Mouse (Mus musculus): ENCODE data around the gene Ackr4. TPM values are rescaled to one million over a fixed set of nuclear protein-coding genes. Genes with fewer than 3 reads are reported as not detected.

Gene Ackr4
- 0.31 and 0.38 TPM in 2 replicates for polyA plus RNA-seq (2014; fragmentation: Nextera tagmentation; extraction: Ambion mirVana)

- Histone ChIP-seq H3K4me1 (replicated peaks; ENCODE audit: control insufficient read depth, insufficient read depth, low read length) (no peaks in the 10 kb centered on the region), H3K9me3 (ENCODE audit: control insufficient read depth, low read length) (no peaks in the 10 kb centered on the region), H3K36me3 (ENCODE audit: control insufficient read depth, insufficient read depth, low read length) (no peaks in the 10 kb centered on the region), H3K4me2 (replicated peaks; ENCODE audit: low read depth, low read length) (no peak within 1 kb of the TSS), H3K27me3 (ENCODE audit: control insufficient read depth, insufficient read depth, low read length) (no peaks in the 10 kb centered on the region), H3K4me3 (ENCODE audit: low read depth, low read length) (no peak within 1 kb of the TSS), H3K9ac (ENCODE audit: low read depth, low read length) (no peak within 1 kb of the TSS), H3K27ac (ENCODE audit: low read depth, low read length) (no peak within 1 kb of the TSS)
- 71% methylated on average over 3 of the region's 3 CpGs for WGBS
- no peak for DNase-seq (ENCODE audit: low spot score)
- ATAC-seq (ENCODE audit: low FRiP score) = no peak
Measured at GRCm38 (mm10) chr9:104126833-104127232, at the start of gene Ackr4. Gene Ackr4, minus strand, starts transcription at chr9:104126933.

GRCm38 (mm10) chr9:104172342-104172741, 45.6 kb upstream of the Ackr4 start:
- no peak overlapping the region for H3K4me2 ChIP-seq (replicated peaks; ENCODE audit: low read depth, low read length)
- H3K9me3 ChIP-seq (ENCODE audit: control insufficient read depth, low read length) = no peaks in the 10 kb centered on the region
- no peak for DNase-seq (ENCODE audit: low spot score)
- no peaks in the 10 kb centered on the region for H3K27me3 ChIP-seq (ENCODE audit: control insufficient read depth, insufficient read depth, low read length)
- no peak overlapping the region for H3K4me3 ChIP-seq (ENCODE audit: low read depth, low read length)
- no peak overlapping the region for H3K9ac ChIP-seq (ENCODE audit: low read depth, low read length)
- no peak overlapping the region for H3K27ac ChIP-seq (ENCODE audit: low read depth, low read length)
- ATAC-seq (ENCODE audit: low FRiP score) = no peak
- 0 out of 2 replicates have a peak, but pooled peaks cover 2% of the 10 kb centered on the region for H3K36me3 ChIP-seq (ENCODE audit: control insufficient read depth, insufficient read depth, low read length)
- WGBS = 96% methylated on average over 6 of the region's 6 CpGs
- H3K4me1 ChIP-seq (replicated peaks; ENCODE audit: control insufficient read depth, insufficient read depth, low read length) = no peaks in the 10 kb centered on the region

GRCm38 (mm10) chr9:104171651-104172050, 44.9 kb upstream of the Ackr4 start:
- Histone ChIP-seq H3K9me3 (ENCODE audit: control insufficient read depth, low read length) (no peaks in the 10 kb centered on the region), H3K27me3 (ENCODE audit: control insufficient read depth, insufficient read depth, low read length) (no peaks in the 10 kb centered on the region), H3K9ac (ENCODE audit: low read depth, low read length) (no peak overlapping the region), H3K4me2 (replicated peaks; ENCODE audit: low read depth, low read length) (no peak overlapping the region), H3K27ac (ENCODE audit: low read depth, low read length) (no peak overlapping the region), H3K4me3 (ENCODE audit: low read depth, low read length) (no peak overlapping the region), H3K36me3 (ENCODE audit: control insufficient read depth, insufficient read depth, low read length) (peaks cover 4% of the 10 kb centered on the region; the same call in 1 of the 2 replicates), H3K4me1 (replicated peaks; ENCODE audit: control insufficient read depth, insufficient read depth, low read length) (no peaks in the 10 kb centered on the region)
- DNase-seq (ENCODE audit: low spot score) = no peak
- 94% methylated on average over 6 of the region's 6 CpGs for WGBS
- ATAC-seq (ENCODE audit: low FRiP score) = no peak

GRCm38 (mm10) chr9:104169986-104170385, 43.3 kb upstream of the Ackr4 start:
- peaks cover 5% of the 10 kb centered on the region; the same call in 1 of the 2 replicates for H3K36me3 ChIP-seq (ENCODE audit: control insufficient read depth, insufficient read depth, low read length)
- 96% methylated on average over 10 of the region's 10 CpGs for WGBS
- H3K27ac ChIP-seq (ENCODE audit: low read depth, low read length) = no peak overlapping the region

GRCm38 (mm10) chr9:104165926-104166325, 39.2 kb upstream of the Ackr4 start:
- H3K9ac ChIP-seq (ENCODE audit: low read depth, low read length) = no peak overlapping the region
- H3K27ac ChIP-seq (ENCODE audit: low read depth, low read length) = no peak overlapping the region
- H3K4me1 ChIP-seq (replicated peaks; ENCODE audit: control insufficient read depth, insufficient read depth, low read length) = no peaks in the 10 kb centered on the region
- H3K36me3 ChIP-seq (ENCODE audit: control insufficient read depth, insufficient read depth, low read length) = peaks cover 5% of the 10 kb centered on the region
- H3K4me3 ChIP-seq (ENCODE audit: low read depth, low read length) = no peak overlapping the region
- DNase-seq (ENCODE audit: low spot score) (no peak), ATAC-seq (ENCODE audit: low FRiP score) (no peak)
- H3K4me2 ChIP-seq (replicated peaks; ENCODE audit: low read depth, low read length) = no peak overlapping the region
- 98% methylated on average over 5 of the region's 5 CpGs for WGBS
- no peaks in the 10 kb centered on the region for H3K27me3 ChIP-seq (ENCODE audit: control insufficient read depth, insufficient read depth, low read length)
- no peaks in the 10 kb centered on the region for H3K9me3 ChIP-seq (ENCODE audit: control insufficient read depth, low read length)

More at GRCm38 (mm10) chr9:104169986-104170385, 43.3 kb upstream of the Ackr4 start:
- no peak overlapping the region for H3K9ac ChIP-seq (ENCODE audit: low read depth, low read length)
- no peak overlapping the region for H3K4me3 ChIP-seq (ENCODE audit: low read depth, low read length)
- H3K27me3 ChIP-seq (ENCODE audit: control insufficient read depth, insufficient read depth, low read length) = no peaks in the 10 kb centered on the region
- H3K9me3 ChIP-seq (ENCODE audit: control insufficient read depth, low read length) = no peaks in the 10 kb centered on the region
- ATAC-seq (ENCODE audit: low FRiP score) (no peak), DNase-seq (ENCODE audit: low spot score) (no peak)
- no peaks in the 10 kb centered on the region for H3K4me1 ChIP-seq (replicated peaks; ENCODE audit: control insufficient read depth, insufficient read depth, low read length)
- no peak overlapping the region for H3K4me2 ChIP-seq (replicated peaks; ENCODE audit: low read depth, low read length)

- Histone ChIP-seq H3K9me3 (ENCODE audit: control insufficient read depth, low read length) (no peaks in the 10 kb centered on the region), H3K27ac (ENCODE audit: low read depth, low read length) (no peak overlapping the region), H3K4me1 (replicated peaks; ENCODE audit: control insufficient read depth, insufficient read depth, low read length) (no peaks in the 10 kb centered on the region), H3K4me3 (ENCODE audit: low read depth, low read length) (no peak overlapping the region), H3K27me3 (ENCODE audit: control insufficient read depth, insufficient read depth, low read length) (no peaks in the 10 kb centered on the region), H3K4me2 (replicated peaks; ENCODE audit: low read depth, low read length) (no peak overlapping the region), H3K9ac (ENCODE audit: low read depth, low read length) (no peak overlapping the region), H3K36me3 (ENCODE audit: control insufficient read depth, insufficient read depth, low read length) (peaks cover 5% of the 10 kb centered on the region)
- no peak for DNase-seq (ENCODE audit: low spot score)
- no peak for ATAC-seq (ENCODE audit: low FRiP score)
- 95% methylated on average over 5 of the region's 5 CpGs for whole genome bisulfite sequencing
Measured at GRCm38 (mm10) chr9:104164194-104164593, 37.5 kb upstream of the Ackr4 start.

- no peaks in the 10 kb centered on the region; the same call in 1 of the 2 replicates for H3K36me3 ChIP-seq (ENCODE audit: control insufficient read depth, insufficient read depth, low read length)
- DNase-seq (ENCODE audit: low spot score) (no peak), ATAC-seq (ENCODE audit: low FRiP score) (no peak)
- H3K9ac ChIP-seq (ENCODE audit: low read depth, low read length) = no peak overlapping the region
- 92% methylated on average over 7 of the region's 7 CpGs for WGBS
- H3K4me1 ChIP-seq (replicated peaks; ENCODE audit: control insufficient read depth, insufficient read depth, low read length) = no peaks in the 10 kb centered on the region
- no peak overlapping the region for H3K27ac ChIP-seq (ENCODE audit: low read depth, low read length)
- no peaks in the 10 kb centered on the region for H3K27me3 ChIP-seq (ENCODE audit: control insufficient read depth, insufficient read depth, low read length)
- H3K4me2 ChIP-seq (replicated peaks; ENCODE audit: low read depth, low read length) = no peak overlapping the region
- no peaks in the 10 kb centered on the region for H3K9me3 ChIP-seq (ENCODE audit: control insufficient read depth, low read length)
- H3K4me3 ChIP-seq (ENCODE audit: low read depth, low read length) = no peak overlapping the region
Measured at GRCm38 (mm10) chr9:104161117-104161516, 34.4 kb upstream of the Ackr4 start.

GRCm38 (mm10) chr9:104157291-104157690, 30.6 kb upstream of the Ackr4 start:
- 94% methylated on average over 7 of the region's 7 CpGs for WGBS

GRCm38 (mm10) chr9:104156506-104156905, 29.8 kb upstream of the Ackr4 start:
- WGBS = 95% methylated on average over 8 of the region's 8 CpGs
- ATAC-seq (ENCODE audit: low FRiP score) = no peak
- H3K27me3 ChIP-seq (ENCODE audit: control insufficient read depth, insufficient read depth, low read length) = no peaks in the 10 kb centered on the region
- H3K9ac ChIP-seq (ENCODE audit: low read depth, low read length) = no peak overlapping the region
- no peak for DNase-seq (ENCODE audit: low spot score)
- no peak overlapping the region for H3K4me2 ChIP-seq (replicated peaks; ENCODE audit: low read depth, low read length)
- no peak overlapping the region for H3K27ac ChIP-seq (ENCODE audit: low read depth, low read length)
- H3K9me3 ChIP-seq (ENCODE audit: control insufficient read depth, low read length) = no peaks in the 10 kb centered on the region
- H3K4me1 ChIP-seq (replicated peaks; ENCODE audit: control insufficient read depth, insufficient read depth, low read length) = no peaks in the 10 kb centered on the region
- H3K36me3 ChIP-seq (ENCODE audit: control insufficient read depth, insufficient read depth, low read length) = peaks cover 11% of the 10 kb centered on the region
- H3K4me3 ChIP-seq (ENCODE audit: low read depth, low read length) = no peak overlapping the region

More at GRCm38 (mm10) chr9:104157291-104157690, 30.6 kb upstream of the Ackr4 start:
- Histone ChIP-seq H3K9ac (ENCODE audit: low read depth, low read length) (no peak overlapping the region), H3K4me2 (replicated peaks; ENCODE audit: low read depth, low read length) (no peak overlapping the region), H3K4me3 (ENCODE audit: low read depth, low read length) (no peak overlapping the region), H3K4me1 (replicated peaks; ENCODE audit: control insufficient read depth, insufficient read depth, low read length) (no peaks in the 10 kb centered on the region), H3K27me3 (ENCODE audit: control insufficient read depth, insufficient read depth, low read length) (no peaks in the 10 kb centered on the region), H3K36me3 (ENCODE audit: control insufficient read depth, insufficient read depth, low read length) (peaks cover 11% of the 10 kb centered on the region), H3K27ac (ENCODE audit: low read depth, low read length) (no peak overlapping the region), H3K9me3 (ENCODE audit: control insufficient read depth, low read length) (no peaks in the 10 kb centered on the region)
- ATAC-seq (ENCODE audit: low FRiP score) (no peak), DNase-seq (ENCODE audit: low spot score) (no peak)
